8 mouse cellular contexts compared by ENCODE assay signal in genomic region chr15:82380714-82381062, GRCm38 (mm10). TPM values are rescaled to one million over a fixed set of nuclear protein-coding genes. Genes with fewer than 3 reads are reported as not detected.
DNase-seq lines count a peak whose midpoint lies in the region; ATAC-seq lines count a peak whose summit lies in the region.

No protein-coding gene starts in this region.

- peak; percentile 10; the same call in 1 of the 2 replicates for ATAC-seq in heart, embryonic 16.5 days (replicated peaks; ENCODE audit: extremely low read depth, insufficient read depth, low FRiP score)
- no peak for ATAC-seq in hindbrain, embryonic 13.5 days (ENCODE audit: low FRiP score)
- no peak for ATAC-seq in midbrain, embryonic 12.5 days (ENCODE audit: low FRiP score, low read depth)

- H3K36me3 ChIP-seq in heart, embryonic 16.5 days (ENCODE audit: control insufficient read depth, insufficient read depth) = no peaks in the 10 kb centered on the region
- H3K36me3 ChIP-seq in embryonic facial prominence, embryonic 10.5 days (replicated peaks) = no peaks in the 10 kb centered on the region
- no peaks in the 10 kb centered on the region for H3K36me3 ChIP-seq in hindbrain, embryonic 13.5 days
- no peaks in the 10 kb centered on the region for H3K36me3 ChIP-seq in midbrain, embryonic 12.5 days

- H3K4me3 ChIP-seq in heart, embryonic 16.5 days (ENCODE audit: low read length) = peak overlapping the region; percentile 67
- peak overlapping the region; percentile 61 for H3K4me3 ChIP-seq in embryonic facial prominence, embryonic 10.5 days
- H3K4me3 ChIP-seq in hindbrain, embryonic 13.5 days = peak overlapping the region; percentile 31
- peak overlapping the region; percentile 35 for H3K4me3 ChIP-seq in midbrain, embryonic 12.5 days

- no peak for DNase-seq in heart, postnatal 25 days (ENCODE audit: low spot score)
- DNase-seq in embryonic facial prominence, embryonic 10.5 days (ENCODE audit: low spot score) = no peak
- no peak for DNase-seq in ovary, postnatal 14 days (ENCODE audit: low spot score)
- no peak for DNase-seq in layer of hippocampus, adult 9-11 months
- no peak for DNase-seq in gastrocnemius, postnatal 14 days

- H3K4me1 ChIP-seq in heart, embryonic 16.5 days (ENCODE audit: control insufficient read depth, insufficient read depth, low read length) = peaks cover 27% of the 10 kb centered on the region
- peaks cover 40% of the 10 kb centered on the region for H3K4me1 ChIP-seq in embryonic facial prominence, embryonic 10.5 days
- peaks cover 21% of the 10 kb centered on the region for H3K4me1 ChIP-seq in hindbrain, embryonic 13.5 days (replicated peaks)
- H3K4me1 ChIP-seq in midbrain, embryonic 12.5 days = peaks cover 20% of the 10 kb centered on the region

- no peaks in the 10 kb centered on the region for H3K27me3 ChIP-seq in heart, embryonic 16.5 days (ENCODE audit: control insufficient read depth, insufficient read depth, low read length)
- peaks cover 8% of the 10 kb centered on the region; the same call in 1 of the 2 replicates for H3K27me3 ChIP-seq in embryonic facial prominence, embryonic 10.5 days (replicated peaks; ENCODE audit: low read depth, poor library complexity, severe bottlenecking)
- peaks cover 5% of the 10 kb centered on the region; the same call in 1 of the 2 replicates for H3K27me3 ChIP-seq in hindbrain, embryonic 13.5 days
- H3K27me3 ChIP-seq in midbrain, embryonic 12.5 days = peaks cover 13% of the 10 kb centered on the region

- H3K9me3 ChIP-seq in heart, embryonic 16.5 days (replicated peaks; ENCODE audit: control insufficient read depth, low read length) = 0 out of 2 replicates have a peak, but pooled peaks cover 3% of the 10 kb centered on the region
- H3K9me3 ChIP-seq in embryonic facial prominence, embryonic 10.5 days = no peaks in the 10 kb centered on the region
- no peaks in the 10 kb centered on the region for H3K9me3 ChIP-seq in hindbrain, embryonic 13.5 days
- H3K9me3 ChIP-seq in midbrain, embryonic 12.5 days = no peaks in the 10 kb centered on the region

- WGBS in heart, embryonic 16.5 days = 28% methylated on average over 7 of the region's 7 CpGs
- 39% methylated on average over 7 of the region's 7 CpGs for WGBS in embryonic facial prominence, embryonic 10.5 days
- 35% methylated on average over 7 of the region's 7 CpGs for WGBS in hindbrain, embryonic 13.5 days
- 31% methylated on average over 7 of the region's 7 CpGs for WGBS in midbrain, embryonic 12.5 days

- peak overlapping the region; percentile 84 for H3K4me2 ChIP-seq in heart, embryonic 16.5 days (ENCODE audit: low read depth, low read length)
- peak overlapping the region; percentile 53 for H3K4me2 ChIP-seq in hindbrain, embryonic 13.5 days
- H3K4me2 ChIP-seq in midbrain, embryonic 12.5 days (replicated peaks) = peak overlapping the region; percentile 53

- H3K27ac ChIP-seq in heart, embryonic 16.5 days (ENCODE audit: low read length) = peak overlapping the region; percentile 82
- no peak overlapping the region for H3K27ac ChIP-seq in embryonic facial prominence, embryonic 10.5 days (replicated peaks)
- 0 out of 2 replicates have a peak overlapping the region, but pooled peaks have one; percentile 5 for H3K27ac ChIP-seq in hindbrain, embryonic 13.5 days
- H3K27ac ChIP-seq in midbrain, embryonic 12.5 days (replicated peaks) = no peak overlapping the region

- intact Hi-C loops in heart, postnatal 25 days (cut with DNase I) = loop anchor here (1.0 to 5.0 kb wide), 2 partner anchors 26 to 43 kb away; partner anchors contain the start of genes Naga, Ndufa6, Pheta2 and Smdt1
- intact Hi-C loops in gastrocnemius, postnatal 14 days (cut with DNase I; ENCODE audit: low total_unique reads) = no loop called here

- H3K9ac ChIP-seq in heart, embryonic 16.5 days (ENCODE audit: low read length) = peak overlapping the region; percentile 54
- H3K9ac ChIP-seq in hindbrain, embryonic 13.5 days = peak overlapping the region; percentile 59; the same call in 1 of the 2 replicates
- H3K9ac ChIP-seq in midbrain, embryonic 12.5 days (replicated peaks) = 0 out of 2 replicates have a peak overlapping the region, but pooled peaks have one; percentile 24

RNA-seq across cellular contexts. Expression of gene Cyp2d22, which starts 0.6 kb away (rescaled TPM):
- polyA plus RNA-seq in heart, embryonic 16.5 days (2015; fragmentation: Nextera tagmentation; extraction: Ambion mirVana) = 13.6 and 15.7 TPM in 2 replicates
- 10 to 100 TPM; 21.5 to 25.4 TPM for total RNA-seq in heart, postnatal 25 days (2021)
- polyA plus RNA-seq in embryonic facial prominence, embryonic 10.5 days (2016; fragmentation: Nextera tagmentation; extraction: Ambion mirVana) = 2.1 and 3.0 TPM in 2 replicates
- polyA plus RNA-seq in hindbrain, embryonic 13.5 days (2015; fragmentation: Nextera tagmentation; extraction: Ambion mirVana) = 2.1 and 2.6 TPM in 2 replicates
- 2.3 and 2.8 TPM in 2 replicates for polyA plus RNA-seq in midbrain, embryonic 12.5 days (2016; fragmentation: Nextera tagmentation; extraction: Ambion mirVana)
- total RNA-seq in gastrocnemius, postnatal 14 days (2021) = 10 to 100 TPM; 11.4 to 12.9 TPM

RNA-seq across cellular contexts. Expression of gene Cyp2d11, which starts 13.1 kb away (rescaled TPM):
- not detected in 2 replicates for polyA plus RNA-seq in heart, embryonic 16.5 days (2015; fragmentation: Nextera tagmentation; extraction: Ambion mirVana)
- under 1 TPM; 0.21 to 0.22 TPM for total RNA-seq in heart, postnatal 25 days (2021)
- not detected in 2 replicates for polyA plus RNA-seq in embryonic facial prominence, embryonic 10.5 days (2016; fragmentation: Nextera tagmentation; extraction: Ambion mirVana)
- polyA plus RNA-seq in hindbrain, embryonic 13.5 days (2015; fragmentation: Nextera tagmentation; extraction: Ambion mirVana) = not detected in 2 replicates
- polyA plus RNA-seq in midbrain, embryonic 12.5 days (2016; fragmentation: Nextera tagmentation; extraction: Ambion mirVana) = not detected in 2 replicates
- under 1 TPM; 0.12 to 0.13 TPM for total RNA-seq in gastrocnemius, postnatal 14 days (2021)

RNA-seq across cellular contexts. Expression of gene Cyp2d10, which starts 26.3 kb away (rescaled TPM):
- 0.33 TPM in 1 of 2 replicates, not detected in the other for polyA plus RNA-seq in heart, embryonic 16.5 days (2015; fragmentation: Nextera tagmentation; extraction: Ambion mirVana)
- total RNA-seq in heart, postnatal 25 days (2021) = not detected
- not detected in 2 replicates for polyA plus RNA-seq in embryonic facial prominence, embryonic 10.5 days (2016; fragmentation: Nextera tagmentation; extraction: Ambion mirVana)
- not detected in 2 replicates for polyA plus RNA-seq in hindbrain, embryonic 13.5 days (2015; fragmentation: Nextera tagmentation; extraction: Ambion mirVana)
- polyA plus RNA-seq in midbrain, embryonic 12.5 days (2016; fragmentation: Nextera tagmentation; extraction: Ambion mirVana) = not detected in 2 replicates
- not detected for total RNA-seq in gastrocnemius, postnatal 14 days (2021)

RNA-seq across cellular contexts. Expression of gene Ndufa6, which starts 26.6 kb away (rescaled TPM):
- 604 and 609 TPM in 2 replicates for polyA plus RNA-seq in heart, embryonic 16.5 days (2015; fragmentation: Nextera tagmentation; extraction: Ambion mirVana)
- total RNA-seq in heart, postnatal 25 days (2021) = 100 to 1,000 TPM; 683 to 734 TPM
- polyA plus RNA-seq in embryonic facial prominence, embryonic 10.5 days (2016; fragmentation: Nextera tagmentation; extraction: Ambion mirVana) = 243 and 256 TPM in 2 replicates
- polyA plus RNA-seq in hindbrain, embryonic 13.5 days (2015; fragmentation: Nextera tagmentation; extraction: Ambion mirVana) = 363 and 382 TPM in 2 replicates
- polyA plus RNA-seq in midbrain, embryonic 12.5 days (2016; fragmentation: Nextera tagmentation; extraction: Ambion mirVana) = 277 and 315 TPM in 2 replicates
- 100 to 1,000 TPM; 417 to 454 TPM for total RNA-seq in gastrocnemius, postnatal 14 days (2021)

RNA-seq across cellular contexts. Expression of gene Smdt1, which starts 41.9 kb away (rescaled TPM):
- 340 and 355 TPM in 2 replicates for polyA plus RNA-seq in heart, embryonic 16.5 days (2015; fragmentation: Nextera tagmentation; extraction: Ambion mirVana)
- 100 to 1,000 TPM; 203 to 204 TPM for total RNA-seq in heart, postnatal 25 days (2021)
- polyA plus RNA-seq in embryonic facial prominence, embryonic 10.5 days (2016; fragmentation: Nextera tagmentation; extraction: Ambion mirVana) = 212 and 215 TPM in 2 replicates
- polyA plus RNA-seq in hindbrain, embryonic 13.5 days (2015; fragmentation: Nextera tagmentation; extraction: Ambion mirVana) = 348 and 365 TPM in 2 replicates
- 248 and 261 TPM in 2 replicates for polyA plus RNA-seq in midbrain, embryonic 12.5 days (2016; fragmentation: Nextera tagmentation; extraction: Ambion mirVana)
- 100 to 1,000 TPM; 141 to 147 TPM for total RNA-seq in gastrocnemius, postnatal 14 days (2021)

Comparison
In these comparisons a context has a peak if more than half of its experiments do, and no peak if none do; other contexts are left out.
1. H3K27ac ChIP-seq: peak in heart, embryonic 16.5 days (single experiment) and hindbrain, embryonic 13.5 days (single experiment); none in embryonic facial prominence, embryonic 10.5 days (single experiment) and midbrain, embryonic 12.5 days (single experiment).
2. Peak in every context shown above with its lines, with median percentiles within 50 percentile points of each other: H3K4me2 ChIP-seq, H3K4me3 ChIP-seq and H3K9ac ChIP-seq.